Mouse (Mus musculus): ENCODE measurements around the gene Mpzl2. TPM values are rescaled to one million over a fixed set of nuclear protein-coding genes. Genes with fewer than 3 reads are reported as not detected.
A peak's percentile ranks its signal among the peaks of the same experiment; 100 is the strongest.

The Mpzl2 gene
- polyA plus RNA-seq, 1 experiment from 2014 or later: 13.3 TPM

DNA sequence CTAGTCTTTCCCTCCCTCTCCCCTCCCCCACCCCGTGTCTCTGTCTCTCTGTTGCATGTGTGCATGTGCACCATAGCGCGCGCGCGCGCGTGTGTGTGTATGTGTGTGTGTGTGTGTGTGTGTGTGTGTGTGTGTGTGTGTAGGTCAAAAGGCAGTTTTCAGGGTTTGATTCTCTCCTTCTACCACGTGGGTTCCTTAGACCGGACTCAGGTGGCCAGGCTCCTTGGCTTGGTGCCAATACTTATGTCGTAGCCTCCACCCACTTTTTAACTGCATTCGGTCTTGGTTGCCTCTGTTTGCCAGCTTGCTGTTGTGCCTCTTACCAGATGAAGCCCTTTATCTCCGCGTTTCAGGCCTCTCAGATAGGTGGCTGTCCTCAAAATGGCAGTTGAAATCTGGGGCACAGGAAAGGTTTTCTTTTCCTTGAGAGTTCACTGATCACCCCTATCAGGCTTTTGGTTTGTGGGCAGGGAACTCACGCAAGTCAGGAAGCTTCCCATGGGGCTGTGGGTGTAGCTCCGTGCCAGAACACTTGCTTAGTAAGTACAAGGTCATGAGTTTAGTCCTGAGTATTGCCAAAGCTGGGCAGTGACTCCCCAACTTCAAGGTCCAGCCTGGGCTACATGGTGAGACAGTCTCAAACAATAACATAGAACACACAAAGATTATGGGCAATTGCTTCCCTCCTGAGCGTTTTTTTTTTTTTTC, 1.7 kb downstream of the Mpzl2 start:
- ATAC-seq (ENCODE audit: low read depth) (no peak), DNase-seq (ENCODE audit: low spot score) (no peak)
- Histone ChIP-seq H3K4me3 (ENCODE audit: low read depth, low read length) (no peak overlapping the region), H3K36me3 (ENCODE audit: control insufficient read depth, insufficient read depth, low read length) (no peaks in the 10 kb centered on the region), H3K9ac (ENCODE audit: low read depth, low read length) (no peak overlapping the region), H3K27ac (replicated peaks; ENCODE audit: low read depth, low read length) (0 out of 2 replicates have a peak overlapping the region, but pooled peaks have one; percentile 33), H3K9me3 (ENCODE audit: control insufficient read depth, low read length) (no peaks in the 10 kb centered on the region), H3K4me2 (ENCODE audit: low read depth, low read length) (peak overlapping the region; percentile 34; the same call in 1 of the 2 replicates), H3K27me3 (replicated peaks; ENCODE audit: control insufficient read depth, insufficient read depth, low read length) (peaks cover 42% of the 10 kb centered on the region), H3K4me1 (ENCODE audit: control insufficient read depth, insufficient read depth, low read length) (peaks cover 7% of the 10 kb centered on the region; the same call in 1 of the 2 replicates)
- 39% methylated on average over 17 of the region's 17 CpGs for WGBS

GRCm38 (mm10) chr9:45042056-45042720, 2.6 kb downstream of the Mpzl2 start:
- Histone ChIP-seq H3K9ac (ENCODE audit: low read depth, low read length) (peak overlapping the region; percentile 47; the same call in 1 of the 2 replicates), H3K36me3 (ENCODE audit: control insufficient read depth, insufficient read depth, low read length) (no peaks in the 10 kb centered on the region), H3K9me3 (ENCODE audit: control insufficient read depth, low read length) (no peaks in the 10 kb centered on the region), H3K4me1 (ENCODE audit: control insufficient read depth, insufficient read depth, low read length) (peaks cover 7% of the 10 kb centered on the region; the same call in 1 of the 2 replicates), H3K27me3 (replicated peaks; ENCODE audit: control insufficient read depth, insufficient read depth, low read length) (peaks cover 42% of the 10 kb centered on the region), H3K27ac (replicated peaks; ENCODE audit: low read depth, low read length) (peak overlapping the region; percentile 35; the same call in 1 of the 2 replicates), H3K4me3 (ENCODE audit: low read depth, low read length) (peak overlapping the region; percentile 36), H3K4me2 (ENCODE audit: low read depth, low read length) (peak overlapping the region; percentile 55)
- WGBS: 2% methylated on average over 20 of the region's 20 CpGs
- peak; percentile 75 for DNase-seq (ENCODE audit: low spot score)
- peak; percentile 93 for ATAC-seq (ENCODE audit: low read depth)

GRCm38 (mm10) chr9:45042947-45043346, 3.3 kb downstream of the Mpzl2 start:
- Histone ChIP-seq H3K9me3 (ENCODE audit: control insufficient read depth, low read length) (no peaks in the 10 kb centered on the region), H3K4me1 (ENCODE audit: control insufficient read depth, insufficient read depth, low read length) (peaks cover 7% of the 10 kb centered on the region; the same call in 1 of the 2 replicates), H3K36me3 (ENCODE audit: control insufficient read depth, insufficient read depth, low read length) (no peaks in the 10 kb centered on the region), H3K9ac (ENCODE audit: low read depth, low read length) (peak overlapping the region; percentile 47), H3K4me2 (ENCODE audit: low read depth, low read length) (peak overlapping the region; percentile 55), H3K4me3 (ENCODE audit: low read depth, low read length) (peak overlapping the region; percentile 36), H3K27me3 (replicated peaks; ENCODE audit: control insufficient read depth, insufficient read depth, low read length) (peaks cover 42% of the 10 kb centered on the region), H3K27ac (replicated peaks; ENCODE audit: low read depth, low read length) (peak overlapping the region; percentile 35; the same call in 1 of the 2 replicates)
- WGBS: under 1% methylated on average over 10 of the region's 10 CpGs
- ATAC-seq (ENCODE audit: low read depth) (peak; percentile 60; the same call in 1 of the 2 replicates), DNase-seq (ENCODE audit: low spot score) (peak; percentile 39)

- Histone ChIP-seq H3K4me1 (ENCODE audit: control insufficient read depth, insufficient read depth, low read length) (no peaks in the 10 kb centered on the region), H3K4me3 (ENCODE audit: low read depth, low read length) (no peak overlapping the region), H3K9me3 (ENCODE audit: control insufficient read depth, low read length) (no peaks in the 10 kb centered on the region), H3K9ac (ENCODE audit: low read depth, low read length) (no peak overlapping the region), H3K27ac (replicated peaks; ENCODE audit: low read depth, low read length) (no peak overlapping the region), H3K27me3 (replicated peaks; ENCODE audit: control insufficient read depth, insufficient read depth, low read length) (peaks cover 20% of the 10 kb centered on the region), H3K4me2 (ENCODE audit: low read depth, low read length) (no peak overlapping the region), H3K36me3 (ENCODE audit: control insufficient read depth, insufficient read depth, low read length) (no peaks in the 10 kb centered on the region)
- no peak for ATAC-seq (ENCODE audit: low read depth)
- 87% methylated on average over 16 of the region's 16 CpGs for WGBS
- DNase-seq (ENCODE audit: low spot score): no peak
These were observed 7.4 kb downstream of the Mpzl2 start for GRCm38 (mm10) chr9:45046973-45047372.

- no peak for DNase-seq (ENCODE audit: low spot score)
- H3K4me3 ChIP-seq (ENCODE audit: low read depth, low read length): no peak overlapping the region
- 30% methylated on average over 4 of the region's 4 CpGs for WGBS
- no peaks in the 10 kb centered on the region for H3K4me1 ChIP-seq (ENCODE audit: control insufficient read depth, insufficient read depth, low read length)
- no peaks in the 10 kb centered on the region for H3K36me3 ChIP-seq (ENCODE audit: control insufficient read depth, insufficient read depth, low read length)
- H3K9ac ChIP-seq (ENCODE audit: low read depth, low read length): no peak overlapping the region
- H3K27ac ChIP-seq (replicated peaks; ENCODE audit: low read depth, low read length): no peak overlapping the region
- peaks cover 11% of the 10 kb centered on the region; the same call in 1 of the 2 replicates for H3K27me3 ChIP-seq (replicated peaks; ENCODE audit: control insufficient read depth, insufficient read depth, low read length)
- no peak for ATAC-seq (ENCODE audit: low read depth)
- no peak overlapping the region for H3K4me2 ChIP-seq (ENCODE audit: low read depth, low read length)
- no peaks in the 10 kb centered on the region for H3K9me3 ChIP-seq (ENCODE audit: control insufficient read depth, low read length)
These were observed 8.9 kb downstream of the Mpzl2 start for GRCm38 (mm10) chr9:45048511-45048910.

DNA sequence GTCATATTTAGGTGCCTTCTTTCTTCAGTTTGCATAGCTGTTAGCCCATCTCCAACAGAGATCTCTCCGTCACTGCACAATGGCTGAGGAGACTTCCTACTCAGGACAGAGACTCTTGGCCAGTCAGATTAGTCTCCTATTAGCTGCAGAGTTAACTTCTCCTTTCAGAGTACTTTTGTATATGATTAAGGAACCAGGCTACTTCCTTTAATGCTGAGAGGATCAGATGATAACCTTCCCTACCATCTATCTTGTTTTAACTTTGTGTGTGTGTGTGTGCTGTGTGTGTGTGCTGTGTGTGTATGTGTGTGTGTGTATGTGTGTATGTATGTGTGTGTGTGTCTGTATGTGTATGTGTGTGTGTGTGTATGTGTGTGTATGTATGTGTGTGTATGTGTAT, 10.1 kb downstream of the Mpzl2 start:
- Histone ChIP-seq H3K4me1 (ENCODE audit: control insufficient read depth, insufficient read depth, low read length) (no peaks in the 10 kb centered on the region), H3K27me3 (replicated peaks; ENCODE audit: control insufficient read depth, insufficient read depth, low read length) (0 out of 2 replicates have a peak, but pooled peaks cover 4% of the 10 kb centered on the region), H3K4me2 (ENCODE audit: low read depth, low read length) (no peak overlapping the region), H3K36me3 (ENCODE audit: control insufficient read depth, insufficient read depth, low read length) (no peaks in the 10 kb centered on the region), H3K4me3 (ENCODE audit: low read depth, low read length) (no peak overlapping the region), H3K27ac (replicated peaks; ENCODE audit: low read depth, low read length) (no peak overlapping the region), H3K9me3 (ENCODE audit: control insufficient read depth, low read length) (no peaks in the 10 kb centered on the region), H3K9ac (ENCODE audit: low read depth, low read length) (no peak overlapping the region)
- DNase-seq (ENCODE audit: low spot score): no peak
- no peak for ATAC-seq (ENCODE audit: low read depth)
- 92% methylated on average over 1 of the region's 1 CpGs for whole genome bisulfite sequencing

- H3K9me3 ChIP-seq (ENCODE audit: control insufficient read depth, low read length): no peaks in the 10 kb centered on the region
- 0 out of 2 replicates have a peak, but pooled peaks cover 4% of the 10 kb centered on the region for H3K27me3 ChIP-seq (replicated peaks; ENCODE audit: control insufficient read depth, insufficient read depth, low read length)
- ATAC-seq (ENCODE audit: low read depth): no peak
- 87% methylated on average over 2 of the region's 2 CpGs for WGBS
- H3K4me2 ChIP-seq (ENCODE audit: low read depth, low read length): no peak overlapping the region
- no peak overlapping the region for H3K27ac ChIP-seq (replicated peaks; ENCODE audit: low read depth, low read length)
- no peaks in the 10 kb centered on the region for H3K36me3 ChIP-seq (ENCODE audit: control insufficient read depth, insufficient read depth, low read length)
- H3K9ac ChIP-seq (ENCODE audit: low read depth, low read length): no peak overlapping the region
- DNase-seq (ENCODE audit: low spot score): no peak
- H3K4me3 ChIP-seq (ENCODE audit: low read depth, low read length): no peak overlapping the region
- H3K4me1 ChIP-seq (ENCODE audit: control insufficient read depth, insufficient read depth, low read length): no peaks in the 10 kb centered on the region
These were observed 10.7 kb downstream of the Mpzl2 start for GRCm38 (mm10) chr9:45050301-45050700.

- Histone ChIP-seq H3K27ac (replicated peaks; ENCODE audit: low read depth, low read length) (peak within 1 kb of the TSS; percentile 95), H3K4me3 (ENCODE audit: low read depth, low read length) (peak within 1 kb of the TSS; percentile 53), H3K36me3 (ENCODE audit: control insufficient read depth, insufficient read depth, low read length) (no peaks in the 10 kb centered on the region), H3K9me3 (ENCODE audit: control insufficient read depth, low read length) (no peaks in the 10 kb centered on the region), H3K4me1 (ENCODE audit: control insufficient read depth, insufficient read depth, low read length) (no peaks in the 10 kb centered on the region), H3K9ac (ENCODE audit: low read depth, low read length) (peak within 1 kb of the TSS; percentile 66), H3K4me2 (ENCODE audit: low read depth, low read length) (peak within 1 kb of the TSS; percentile 65), H3K27me3 (replicated peaks; ENCODE audit: control insufficient read depth, insufficient read depth, low read length) (peaks cover 8% of the 10 kb centered on the region; the same call in 1 of the 2 replicates)
- WGBS: 2% methylated on average over 32 of the region's 33 CpGs
- ATAC-seq (ENCODE audit: low read depth): peak; percentile 98
- DNase-seq (ENCODE audit: low spot score): peak; percentile 96
These were observed 15.6 kb downstream of the Mpzl2 start, which contains the start of gene Mpzl3 for GRCm38 (mm10) chr9:45055082-45055713. Mpzl3 (plus strand) TSS chr9:45055186.
